Mouse (Mus musculus) intestine, postnatal 0 days (tissue): Measurements from ENCODE around the gene Nod2. TPM values are rescaled to one million over a fixed set of nuclear protein-coding genes. Genes with fewer than 3 reads are reported as not detected.

Experiments
- ATAC-seq: fragments of 200-750 bp; cut with Nextera tagmentation; 2 replicates; pipeline ENCODE4 v1.8.0; 2017; ENCODE audit warnings: mild to moderate bottlenecking, moderate TSS enrichment, moderate library complexity
- H3K27ac ChIP-seq: fragments of 300-500 bp; sonication (generic); 2 replicates; pipeline ENCODE4 v1.5.1; 2014; ENCODE audit warnings: mild to moderate bottlenecking, low read depth, low read length, moderate library complexity
- H3K27me3 ChIP-seq: fragments of 300-500 bp; sonication (generic); replicated peaks from 2 replicates; pipeline ENCODE4 v1.6.1; 2014; ENCODE audit warnings: low read length, mixed read lengths; ENCODE audit not compliant: control insufficient read depth, insufficient read depth
- H3K36me3 ChIP-seq: fragments of 300-500 bp; sonication (generic); 2 replicates; pipeline ENCODE4 v1.6.1; 2014; ENCODE audit warnings: mild to moderate bottlenecking, moderate library complexity; ENCODE audit not compliant: control insufficient read depth, insufficient read depth
- H3K4me1 ChIP-seq: fragments of 300-500 bp; sonication (generic); replicated peaks from 2 replicates; pipeline ENCODE4 v1.6.1; 2014; ENCODE audit warnings: antibody characterized with exemption, low read length, mixed read lengths; ENCODE audit not compliant: control insufficient read depth, insufficient read depth
- H3K4me2 ChIP-seq: fragments of 300-500 bp; sonication (generic); replicated peaks from 2 replicates; pipeline ENCODE4 v1.6.1; 2014; ENCODE audit warnings: low read depth, mild to moderate bottlenecking, moderate library complexity
- H3K4me3 ChIP-seq: fragments of 300-500 bp; sonication (generic); 2 replicates; pipeline ENCODE4 v1.5.1; 2014; ENCODE audit warnings: low read depth, low read length
- H3K9ac ChIP-seq: fragments of 300-500 bp; sonication (generic); 2 replicates; pipeline ENCODE4 v1.6.1; 2014; ENCODE audit warnings: mild to moderate bottlenecking, low read depth, low read length
- H3K9me3 ChIP-seq: fragments of 300-500 bp; sonication (generic); 2 replicates; pipeline ENCODE4 v1.6.1; 2016; ENCODE audit warnings: mixed run types; ENCODE audit not compliant: control insufficient read depth
- CTCF ChIP-seq: sonication (generic); IDR thresholded peaks from 2 replicates; pipeline ENCODE4 v1.5.1; 2016; ENCODE audit warnings: low read depth, mild to moderate bottlenecking, control low read depth, antibody characterized with exemption, moderate library complexity
- WGBS: fragments of 180-500 bp; shearing (Covaris S2); extraction: QIAGEN DNeasy Blood & Tissue Kit; methylation state at CpG from one replicate; pipeline ENCODE4 v1.1.7; 2014; 5-methylcytosine and 5-hydroxymethylcytosine counted together
- polyA plus RNA-seq: library from polyadenylated mRNA; unstranded; fragments of >200 nt; fragmentation: Nextera tagmentation; extraction: Ambion mirVana; gene quantifications from 2 replicates; pipeline ENCODE4 v1.2.1, GENCODE M21; 2015

Nod2 gene
- polyA plus RNA-seq, 1 experiment from 2014 or later = 0.22 TPM

DNA sequence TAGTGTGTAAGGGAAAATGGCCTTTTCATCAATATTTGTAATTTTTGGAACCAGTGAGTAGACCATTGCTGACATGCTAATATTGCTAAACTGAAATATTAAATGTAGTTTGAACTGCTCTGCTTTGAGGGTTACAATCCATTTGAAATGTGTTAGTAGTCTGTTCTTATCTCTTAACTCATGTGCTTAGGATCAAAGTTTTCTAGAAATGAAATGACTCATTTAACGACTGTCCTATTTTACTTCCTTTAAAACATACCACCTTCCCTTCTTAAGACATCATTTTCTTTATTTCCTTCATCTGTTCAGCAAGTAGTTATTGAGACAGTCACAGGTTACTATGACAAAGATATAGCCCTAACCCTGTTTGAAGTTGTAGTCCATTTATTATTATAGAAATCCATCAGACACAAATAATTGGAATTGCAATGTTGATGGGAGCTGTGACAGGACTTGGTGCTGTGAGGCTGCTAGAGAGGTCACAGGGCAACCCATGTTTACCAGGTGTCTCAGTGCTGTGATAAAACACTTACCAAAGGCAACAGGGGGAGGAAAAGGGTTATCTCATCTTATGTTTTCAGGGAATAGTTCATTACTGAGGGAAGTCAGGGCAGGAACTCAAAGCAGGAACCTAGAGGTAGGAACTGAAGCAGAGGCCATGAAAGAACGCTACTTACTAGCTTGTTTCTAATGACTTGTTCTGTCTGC is 76.3 kb downstream of the Nod2 start:
- Histone ChIP-seq H3K27me3 (no peaks in the 10 kb centered on the region), H3K4me2 (no peak overlapping the region), H3K9me3 (no peaks in the 10 kb centered on the region), H3K9ac (no peak overlapping the region), H3K4me3 (no peak overlapping the region), H3K4me1 (no peaks in the 10 kb centered on the region), H3K27ac (peak overlapping the region; percentile 75), H3K36me3 (peaks cover 40% of the 10 kb centered on the region)
- TF ChIP-seq CTCF = no peak
- WGBS = 67% methylated on average over 2 of the region's 2 CpGs
- ATAC-seq = peak; percentile 87

Other genes with a start within 250 kb of the Nod2 start
- 24.5 and 26.2 TPM in 2 replicates for gene Nkd1, start 126.0 kb upstream of the Nod2 start, polyA plus RNA-seq
- 37.1 and 41.6 TPM in 2 replicates for gene Snx20, start 11.2 kb upstream of the Nod2 start, polyA plus RNA-seq
- gene Cyld, start 49.7 kb downstream of the Nod2 start, polyA plus RNA-seq = 9.3 and 11.5 TPM in 2 replicates